Mouse (Mus musculus) R1 (cell line): ENCODE data around the gene Olfr975.
"Not testable (repeated sequence)": the region's sequence is repeated elsewhere in the genome, so short reads cannot be mapped to it uniquely, and the experiment has no call there.

Source experiments
- DNase-seq: peaks from one replicate; pipeline ENCODE4 v3.0.0-alpha.2; 2018; ENCODE audit warnings: low read depth, low spot score

Olfr975 gene

DNA sequence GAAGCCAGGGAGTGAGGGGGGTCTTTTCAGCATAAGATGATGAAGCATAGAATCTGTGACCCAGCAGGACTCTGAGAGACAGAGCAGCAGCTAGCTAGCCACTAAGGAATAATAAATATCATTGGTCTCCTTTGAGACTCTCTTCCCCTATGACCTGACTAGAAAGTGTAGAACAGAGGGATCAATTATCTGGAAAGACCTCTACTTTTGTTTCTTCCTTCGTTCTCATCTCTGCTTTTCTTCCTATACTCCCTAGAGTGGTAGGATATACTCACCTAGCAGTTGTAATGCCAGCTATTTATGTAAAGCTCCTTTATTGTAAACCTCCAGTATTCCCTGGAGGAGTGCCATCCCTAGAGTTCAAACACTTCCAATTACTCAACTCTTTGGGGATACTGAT, at the start of gene Olfr975:
TSS of gene Olfr975 (minus strand) at position 101 of the 400 bp plus-strand sequence.
- DNase-seq = no peak

- DNase-seq = no peak
Observed at GRCm38 (mm10) chr9:39991813-39992212, 40.0 kb upstream of the Olfr975 start, which contains the start of gene Olfr978. Gene Olfr978, plus strand, starts transcription at chr9:39992113.

GRCm38 (mm10) chr9:39976581-39977145, 24.8 kb upstream of the Olfr975 start:
- peak; percentile 85 for DNase-seq

DNA sequence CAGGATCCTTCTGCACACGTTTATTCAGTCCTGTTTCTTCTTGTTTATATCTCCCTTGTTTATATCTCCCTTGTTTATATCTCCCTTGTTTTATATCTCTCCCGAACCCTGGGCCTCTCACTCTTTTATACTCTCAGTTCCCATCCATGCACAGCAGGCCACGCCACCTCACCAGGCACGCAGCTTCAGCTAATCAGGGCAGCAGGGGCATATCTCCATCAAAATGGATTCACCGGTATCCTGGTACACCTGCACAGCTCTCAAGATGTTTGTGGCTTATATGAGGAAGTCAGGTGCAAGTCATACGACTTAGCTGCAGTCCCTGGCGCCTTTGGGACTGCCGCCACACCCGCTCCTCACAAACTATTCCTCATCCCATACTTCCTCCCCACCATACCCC, 9.2 kb upstream of the Olfr975 start, which contains the start of gene Olfr976:
TSS of gene Olfr976 (minus strand) at position 101 of the 400 bp plus-strand sequence.
- not testable (repeated sequence) for DNase-seq

DNA sequence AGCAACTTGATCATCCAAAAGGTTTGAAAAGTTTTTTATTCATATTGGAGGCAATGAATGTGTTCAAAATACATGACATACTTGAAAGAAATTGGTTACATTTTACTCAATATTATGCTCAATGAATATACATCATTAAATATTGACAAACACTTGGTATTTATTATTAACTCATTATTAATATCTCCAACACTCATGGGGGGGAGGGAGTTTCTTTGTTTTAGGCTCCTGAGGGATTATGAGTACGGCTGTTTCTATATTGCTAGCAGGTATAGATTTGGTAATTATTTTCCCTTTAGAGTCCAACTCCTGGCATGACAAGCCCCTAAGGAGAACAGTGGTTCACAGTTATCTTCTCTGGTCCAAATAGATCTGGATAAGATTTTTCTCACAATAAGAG, 14.6 kb downstream of the Olfr975 start, which contains the start of gene Olfr974:
TSS of gene Olfr974 (plus strand) at position 301 of the 400 bp plus-strand sequence.
- DNase-seq = no peak

GRCm38 (mm10) chr9:39928837-39929236, 23.0 kb downstream of the Olfr975 start:
- not testable (repeated sequence) for DNase-seq

- DNase-seq = not testable (repeated sequence)
Observed at GRCm38 (mm10) chr9:39927975-39928836, 23.6 kb downstream of the Olfr975 start.

- no peak for DNase-seq
Observed at GRCm38 (mm10) chr9:39909939-39910338, 41.9 kb downstream of the Olfr975 start.

DNA sequence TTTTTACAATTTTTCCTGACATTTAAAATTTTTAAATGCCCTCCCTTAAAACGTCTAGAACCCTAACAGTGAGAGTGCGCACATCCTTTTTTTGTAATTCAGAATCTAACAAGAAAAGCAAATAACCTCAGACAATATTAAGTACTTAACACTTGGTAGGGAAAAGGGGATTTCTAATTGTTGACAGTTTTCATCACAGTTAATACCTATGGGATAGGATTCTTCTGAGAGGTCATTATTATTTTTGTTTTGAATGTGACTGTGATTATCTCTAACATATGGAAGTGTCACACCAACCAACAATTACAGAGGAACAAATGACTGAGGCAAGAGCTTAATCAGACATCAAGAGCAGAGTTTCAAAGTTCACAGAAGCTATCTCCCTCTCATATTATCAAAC, 44.8 kb downstream of the Olfr975 start, which contains the start of gene Olfr229:
TSS of gene Olfr229 (plus strand) at position 301 of the 400 bp plus-strand sequence.
- no peak for DNase-seq

DNA sequence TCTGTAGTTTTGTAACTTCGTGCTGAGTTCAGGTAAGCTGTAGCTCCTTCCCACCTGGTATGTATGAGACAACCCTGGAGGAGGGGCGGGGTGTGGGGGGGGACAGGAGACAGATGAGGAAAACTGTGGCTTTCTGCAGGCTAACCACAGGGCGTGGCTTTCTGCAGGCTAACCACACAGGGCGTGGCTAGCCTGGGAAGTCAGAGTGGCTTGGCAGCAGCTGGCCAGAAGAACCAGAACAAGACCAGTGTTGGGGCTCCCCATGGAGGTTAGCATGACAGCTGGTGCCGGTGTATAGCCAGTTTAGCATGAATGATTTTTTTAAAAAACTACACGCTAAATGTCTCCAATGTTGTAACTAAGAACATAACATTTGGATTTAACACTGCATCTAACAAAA, 46.7 kb downstream of the Olfr975 start:
- DNase-seq = peak; percentile 8
